Mouse (Mus musculus) hindbrain, postnatal 0 days (tissue): ENCODE results near the gene Lpcat3. TPM values are rescaled to one million over a fixed set of nuclear protein-coding genes. Genes with fewer than 3 reads are reported as not detected.
A peak's percentile ranks its signal among the peaks of the same experiment; 100 is the strongest.

Experiments used
- ATAC-seq: fragments of 200-750 bp; cut with Nextera tagmentation; 2 replicates; pipeline ENCODE4 v1.8.0; 2017; ENCODE audit warnings: mild to moderate bottlenecking, moderate TSS enrichment, moderate library complexity
- DNase-seq: peaks from one replicate; pipeline ENCODE4 v3.0.0-alpha.2; 2015; ENCODE audit warnings: low spot score
- H3K27ac ChIP-seq: fragments of 300-500 bp; sonication (generic); 2 replicates; pipeline ENCODE4 v1.5.1; 2014; ENCODE audit warnings: mild to moderate bottlenecking
- H3K27me3 ChIP-seq: fragments of 300-500 bp; sonication (generic); 2 replicates; pipeline ENCODE4 v1.6.1; 2014; ENCODE audit warnings: low read length, mixed read lengths; ENCODE audit not compliant: insufficient read depth
- H3K36me3 ChIP-seq: fragments of 300-500 bp; sonication (generic); 2 replicates; pipeline ENCODE4 v1.6.1; 2014; ENCODE audit warnings: low read length, mixed read lengths; ENCODE audit not compliant: insufficient read depth
- H3K4me1 ChIP-seq: fragments of 300-500 bp; sonication (generic); 2 replicates; pipeline ENCODE4 v1.6.1; 2014; ENCODE audit warnings: antibody characterized with exemption, low read length, mixed read lengths; ENCODE audit not compliant: insufficient read depth
- H3K4me2 ChIP-seq: fragments of 300-500 bp; sonication (generic); 2 replicates; pipeline ENCODE4 v1.6.1; 2014; ENCODE audit warnings: low read depth, mild to moderate bottlenecking, low read length, moderate library complexity, mixed read lengths
- H3K4me3 ChIP-seq: fragments of 300-500 bp; sonication (generic); 2 replicates; pipeline ENCODE4 v1.5.1; 2014; ENCODE audit warnings: low read length
- H3K9ac ChIP-seq: fragments of 300-500 bp; sonication (generic); replicated peaks from 2 replicates; pipeline ENCODE4 v1.6.1; 2014; ENCODE audit warnings: mild to moderate bottlenecking, low read length, moderate library complexity, mixed read lengths
- H3K9me3 ChIP-seq: fragments of 300-500 bp; sonication (generic); 2 replicates; pipeline ENCODE4 v1.6.1; 2016; ENCODE audit warnings: low read length, mixed read lengths
- CTCF ChIP-seq: IDR thresholded peaks from 2 replicates; pipeline ENCODE4 v1.5.1; 2016; ENCODE audit warnings: antibody characterized with exemption, control low read depth, low read depth
- WGBS: fragments of 180-500 bp; shearing (Covaris S2); extraction: QIAGEN DNeasy Blood & Tissue Kit; methylation state at CpG from one replicate; pipeline ENCODE4 v1.1.7; 2014; 5-methylcytosine and 5-hydroxymethylcytosine counted together
- polyA plus RNA-seq: library from polyadenylated mRNA; unstranded; fragments of >200 nt; fragmentation: Nextera tagmentation; extraction: Ambion mirVana; gene quantifications from 2 replicates; pipeline ENCODE4 v1.2.1, GENCODE M21; 2015
- total RNA-seq: library from RNA; depleted of rRNA; stranded (reverse); fragments of >200 nt; gene quantifications from 2 replicates; pipeline ENCODE4 v1.2.3, GENCODE M21; 2014

Lpcat3 gene
- total and polyA plus RNA-seq, 2 experiments from 2014 or later: 48.5 to 49.5 TPM

- Histone ChIP-seq H3K9me3 (no peaks in the 10 kb centered on the region), H3K4me2 (peak within 1 kb of the TSS; percentile 93), H3K4me1 (peaks cover 27% of the 10 kb centered on the region), H3K9ac (peak within 1 kb of the TSS; percentile 97), H3K4me3 (peak within 1 kb of the TSS; percentile 99), H3K27ac (peak within 1 kb of the TSS; percentile 89), H3K36me3 (peaks cover 25% of the 10 kb centered on the region; the same call in 1 of the 2 replicates), H3K27me3 (no peaks in the 10 kb centered on the region)
- DNase-seq: peak; percentile 99
- 2% methylated on average over 72 of the region's 76 CpGs for WGBS
- peak; percentile 98 for ATAC-seq
- peak; percentile 20; the same call in 1 of the 2 replicates for TF ChIP-seq CTCF
Observed at GRCm38 (mm10) chr6:124711824-124712782, 49.3 kb downstream of the Lpcat3 start, which contains the start of the genes Emg1 and Phb2. TSS of gene Emg1 (minus strand) at chr6:124712178. TSS of gene Phb2 (plus strand) at chr6:124712336.

DNA sequence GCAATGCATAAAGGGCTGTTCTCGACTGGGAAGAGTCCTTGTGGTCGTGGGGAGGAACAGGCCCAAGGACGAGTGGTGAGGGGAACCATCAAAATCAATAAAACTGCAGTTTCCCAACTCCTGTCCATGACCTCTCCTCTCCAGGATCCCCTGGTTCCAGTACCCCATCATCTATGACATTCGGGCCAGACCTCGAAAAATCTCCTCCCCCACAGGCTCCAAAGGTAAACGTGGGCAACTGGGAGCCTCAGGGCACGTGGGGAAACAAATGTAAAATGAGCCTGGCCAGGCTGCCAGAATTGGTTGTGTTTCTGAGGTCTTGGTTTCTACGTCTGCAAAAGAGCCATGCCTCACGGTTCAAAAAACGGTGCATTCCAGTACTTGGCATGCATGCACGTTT, 50.1 kb downstream of the Lpcat3 start:
- Histone ChIP-seq H3K4me2 (peak overlapping the region; percentile 93), H3K27me3 (no peaks in the 10 kb centered on the region), H3K36me3 (peaks cover 27% of the 10 kb centered on the region; the same call in 1 of the 2 replicates), H3K4me3 (peak overlapping the region; percentile 99), H3K27ac (peak overlapping the region; percentile 89), H3K9me3 (no peaks in the 10 kb centered on the region), H3K4me1 (peaks cover 27% of the 10 kb centered on the region), H3K9ac (peak overlapping the region; percentile 97)
- no peak; the same call in 1 of the 2 replicates for TF ChIP-seq CTCF
- WGBS: 23% methylated on average over 11 of the region's 11 CpGs
- no peak for ATAC-seq
- no peak for DNase-seq

- no peaks in the 10 kb centered on the region for H3K9me3 ChIP-seq
- TF ChIP-seq CTCF: peak; percentile 74
- WGBS: 55% methylated on average over 20 of the region's 20 CpGs
- peaks cover 10% of the 10 kb centered on the region for H3K4me1 ChIP-seq
- H3K9ac ChIP-seq: no peak overlapping the region
- H3K27ac ChIP-seq: no peak overlapping the region
- H3K4me2 ChIP-seq: no peak overlapping the region
- ATAC-seq: no peak
- peak; percentile 73 for DNase-seq
- H3K27me3 ChIP-seq: no peaks in the 10 kb centered on the region
- H3K36me3 ChIP-seq: peaks cover 27% of the 10 kb centered on the region; the same call in 1 of the 2 replicates
- H3K4me3 ChIP-seq: no peak overlapping the region
Observed at GRCm38 (mm10) chr6:124716864-124717490, 54.1 kb downstream of the Lpcat3 start.

DNA sequence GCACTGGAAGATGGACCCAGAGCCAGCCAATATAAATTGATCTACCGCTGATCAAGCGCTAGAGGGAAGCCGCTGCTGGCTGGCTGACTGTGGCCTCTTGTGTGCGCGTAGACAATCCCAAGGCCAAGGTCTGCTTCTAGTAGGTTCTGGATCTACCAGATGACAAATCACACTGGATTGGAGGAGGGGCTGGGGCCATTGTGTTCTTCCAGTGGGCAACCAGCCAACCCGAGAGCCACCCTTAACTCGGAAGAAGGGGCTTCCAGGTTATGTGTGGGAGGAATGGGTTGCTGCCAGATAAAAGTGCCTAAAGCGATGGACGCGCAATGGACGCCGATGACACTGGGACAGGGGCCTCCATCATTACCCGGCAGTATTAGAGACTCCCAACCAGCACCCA, 55.1 kb downstream of the Lpcat3 start:
- no peaks in the 10 kb centered on the region for H3K27me3 ChIP-seq
- H3K9me3 ChIP-seq: no peaks in the 10 kb centered on the region
- no peak for TF ChIP-seq CTCF
- no peak for ATAC-seq
- H3K4me2 ChIP-seq: no peak overlapping the region
- H3K4me1 ChIP-seq: peaks cover 9% of the 10 kb centered on the region
- H3K27ac ChIP-seq: no peak overlapping the region
- H3K9ac ChIP-seq: no peak overlapping the region
- WGBS: 84% methylated on average over 13 of the region's 13 CpGs
- no peak overlapping the region for H3K4me3 ChIP-seq
- no peak for DNase-seq
- peaks cover 27% of the 10 kb centered on the region; the same call in 1 of the 2 replicates for H3K36me3 ChIP-seq

DNA sequence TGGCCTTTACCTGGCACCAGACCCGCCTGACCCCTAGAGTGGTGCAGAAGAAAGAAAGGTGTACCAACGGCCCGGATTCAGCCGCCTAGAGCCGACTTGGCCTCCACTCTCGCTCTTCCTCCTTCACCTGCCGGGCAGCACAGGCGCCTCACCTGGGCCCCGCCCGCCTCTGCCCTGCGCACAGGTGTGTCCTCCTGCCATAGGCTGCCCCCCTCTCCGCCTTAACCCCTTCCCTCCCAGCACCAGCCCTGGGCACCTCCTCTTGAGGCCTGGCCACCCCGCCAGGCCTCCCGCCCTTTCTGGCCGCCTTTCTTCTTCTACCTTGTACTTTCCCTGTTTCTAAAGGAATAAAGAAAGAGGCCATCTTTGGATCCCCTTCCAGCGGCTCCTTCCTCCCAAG, 55.9 kb downstream of the Lpcat3 start:
- Histone ChIP-seq H3K4me1 (peaks cover 2% of the 10 kb centered on the region; the same call in 1 of the 2 replicates), H3K9ac (no peak overlapping the region), H3K9me3 (no peaks in the 10 kb centered on the region), H3K4me3 (no peak overlapping the region), H3K27ac (no peak overlapping the region), H3K36me3 (peaks cover 27% of the 10 kb centered on the region; the same call in 1 of the 2 replicates), H3K4me2 (no peak overlapping the region), H3K27me3 (no peaks in the 10 kb centered on the region)
- 64% methylated on average over 16 of the region's 16 CpGs for WGBS
- no peak for ATAC-seq
- DNase-seq: no peak
- no peak for TF ChIP-seq CTCF

DNA sequence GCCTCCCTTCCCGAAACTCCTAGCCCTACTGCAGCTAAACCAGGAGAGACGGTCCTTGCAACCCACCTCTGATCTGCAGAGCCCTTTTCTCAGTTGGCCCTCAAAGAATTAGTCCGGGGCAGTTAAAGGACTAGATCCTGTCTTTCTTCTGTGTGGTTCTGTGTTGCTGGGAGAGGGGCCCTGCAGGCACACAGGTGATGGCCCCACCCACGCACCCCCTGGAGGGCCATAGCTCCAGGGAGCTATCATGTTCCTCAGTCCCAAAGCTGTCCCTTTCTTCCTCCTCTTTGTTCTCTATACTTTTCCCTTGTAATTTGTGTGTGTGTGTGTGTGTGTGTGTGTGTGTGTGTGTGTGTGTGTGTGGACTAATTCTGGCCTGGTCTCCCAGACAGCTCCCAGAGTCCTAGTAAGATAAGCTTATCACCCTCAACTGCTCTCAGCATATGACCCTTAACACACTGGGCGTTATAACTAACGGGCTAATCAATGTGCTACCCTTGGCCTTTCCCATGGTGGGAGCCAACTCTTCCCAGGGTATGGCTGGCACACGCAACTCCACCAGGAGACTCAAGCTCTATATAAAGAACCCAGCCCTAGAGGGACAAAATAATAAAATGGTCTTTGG, 56.6 kb downstream of the Lpcat3 start:
- ATAC-seq (no peak), DNase-seq (no peak)
- H3K9ac ChIP-seq: no peak overlapping the region
- peaks cover 27% of the 10 kb centered on the region; the same call in 1 of the 2 replicates for H3K36me3 ChIP-seq
- no peak overlapping the region for H3K4me2 ChIP-seq
- no peaks in the 10 kb centered on the region for H3K4me1 ChIP-seq
- 77% methylated on average over 7 of the region's 7 CpGs for WGBS
- H3K4me3 ChIP-seq: no peak overlapping the region
- no peaks in the 10 kb centered on the region for H3K9me3 ChIP-seq
- no peaks in the 10 kb centered on the region for H3K27me3 ChIP-seq
- no peak for TF ChIP-seq CTCF
- H3K27ac ChIP-seq: no peak overlapping the region
